Mouse (Mus musculus) kidney, embryonic 15.5 days (tissue): Measurements from ENCODE around the gene Sik1. TPM values are rescaled to one million over a fixed set of nuclear protein-coding genes. Genes with fewer than 3 reads are reported as not detected.
A peak's percentile ranks its signal among the peaks of the same experiment; 100 is the strongest.

Experiments
- ATAC-seq: fragments of 200-750 bp; cut with Nextera tagmentation; replicated peaks from 2 replicates; pipeline ENCODE4 v1.8.0; 2017; ENCODE audit warnings: moderate TSS enrichment; ENCODE audit not compliant: low FRiP score
- H3K27ac ChIP-seq: fragments of 300-500 bp; sonication (generic); 2 replicates; pipeline ENCODE4 v1.5.1; 2015; ENCODE audit warnings: mild to moderate bottlenecking, inconsistent platforms
- H3K27me3 ChIP-seq: fragments of 300-500 bp; sonication (generic); 2 replicates; pipeline ENCODE4 v1.6.1; 2015; ENCODE audit warnings: inconsistent platforms
- H3K36me3 ChIP-seq: fragments of 300-500 bp; sonication (generic); 2 replicates; pipeline ENCODE4 v1.6.1; 2015; ENCODE audit warnings: inconsistent platforms
- H3K4me1 ChIP-seq: fragments of 300-500 bp; sonication (generic); 2 replicates; pipeline ENCODE4 v1.6.1; 2015; ENCODE audit warnings: inconsistent platforms
- H3K4me2 ChIP-seq: fragments of 300-500 bp; sonication (generic); 2 replicates; pipeline ENCODE4 v1.6.1; 2015; ENCODE audit warnings: moderate library complexity, mild to moderate bottlenecking, inconsistent platforms
- H3K4me3 ChIP-seq: fragments of 300-500 bp; sonication (generic); replicated peaks from 2 replicates; pipeline ENCODE4 v1.5.1; 2015; ENCODE audit warnings: mild to moderate bottlenecking, inconsistent platforms
- H3K9ac ChIP-seq: fragments of 300-500 bp; sonication (generic); 2 replicates; pipeline ENCODE4 v1.6.1; 2015; ENCODE audit warnings: mild to moderate bottlenecking, inconsistent platforms
- H3K9me3 ChIP-seq: fragments of 300-500 bp; sonication (generic); replicated peaks from 2 replicates; pipeline ENCODE4 v1.6.1; 2016; ENCODE audit warnings: inconsistent platforms
- WGBS: fragments of 180-500 bp; shearing (Covaris S2); methylation state at CpG from one replicate; pipeline ENCODE4 v1.1.7; 2015; ENCODE audit warnings: mixed read lengths; 5-methylcytosine and 5-hydroxymethylcytosine counted together
- polyA plus RNA-seq: library from polyadenylated mRNA; unstranded; fragments of >200 nt; fragmentation: Nextera tagmentation; extraction: Ambion mirVana; gene quantifications from 2 replicates; pipeline ENCODE4 v1.2.1, GENCODE M21; 2015

Gene Sik1
- polyA plus RNA-seq, 1 experiment from 2014 or later, result 18.5 TPM

GRCm38 (mm10) chr17:31861661-31862060 lies 6.1 kb upstream of the Sik1 start:
- ATAC-seq, result no peak
- Histone ChIP-seq H3K4me2 (no peak overlapping the region), H3K9ac (no peak overlapping the region), H3K9me3 (no peaks in the 10 kb centered on the region), H3K36me3 (no peaks in the 10 kb centered on the region), H3K27me3 (no peaks in the 10 kb centered on the region), H3K27ac (no peak overlapping the region), H3K4me3 (no peak overlapping the region), H3K4me1 (peaks cover 27% of the 10 kb centered on the region)
- WGBS, result 78% methylated on average over 5 of the region's 5 CpGs

GRCm38 (mm10) chr17:31860856-31861255 lies 5.3 kb upstream of the Sik1 start:
- no peak overlapping the region for H3K4me3 ChIP-seq
- H3K27ac ChIP-seq, result no peak overlapping the region
- no peak overlapping the region for H3K9ac ChIP-seq
- H3K9me3 ChIP-seq, result no peaks in the 10 kb centered on the region
- WGBS, result 88% methylated on average over 8 of the region's 8 CpGs
- ATAC-seq, result no peak
- no peak overlapping the region for H3K4me2 ChIP-seq
- no peaks in the 10 kb centered on the region for H3K36me3 ChIP-seq
- peaks cover 34% of the 10 kb centered on the region for H3K4me1 ChIP-seq
- no peaks in the 10 kb centered on the region for H3K27me3 ChIP-seq

GRCm38 (mm10) chr17:31859367-31859766 lies 3.8 kb upstream of the Sik1 start:
- no peaks in the 10 kb centered on the region for H3K36me3 ChIP-seq
- ATAC-seq, result no peak
- WGBS, result 60% methylated on average over 2 of the region's 2 CpGs
- H3K9ac ChIP-seq, result no peak overlapping the region
- no peaks in the 10 kb centered on the region for H3K9me3 ChIP-seq
- peaks cover 27% of the 10 kb centered on the region for H3K4me1 ChIP-seq
- H3K27me3 ChIP-seq, result no peaks in the 10 kb centered on the region
- H3K4me3 ChIP-seq, result no peak overlapping the region
- no peak overlapping the region for H3K27ac ChIP-seq
- no peak overlapping the region for H3K4me2 ChIP-seq

- 89% methylated on average over 2 of the region's 2 CpGs for WGBS
- no peak overlapping the region for H3K4me2 ChIP-seq
- ATAC-seq, result no peak
- no peak overlapping the region for H3K27ac ChIP-seq
- peaks cover 30% of the 10 kb centered on the region for H3K4me1 ChIP-seq
- H3K9me3 ChIP-seq, result no peaks in the 10 kb centered on the region
- H3K4me3 ChIP-seq, result no peak overlapping the region
- H3K9ac ChIP-seq, result no peak overlapping the region
- no peaks in the 10 kb centered on the region for H3K27me3 ChIP-seq
- no peaks in the 10 kb centered on the region for H3K36me3 ChIP-seq
These were observed 3.2 kb upstream of the Sik1 start for GRCm38 (mm10) chr17:31858786-31859185.

- H3K36me3 ChIP-seq, result no peaks in the 10 kb centered on the region
- H3K27ac ChIP-seq, result no peak overlapping the region
- H3K9me3 ChIP-seq, result no peaks in the 10 kb centered on the region
- H3K4me1 ChIP-seq, result peaks cover 39% of the 10 kb centered on the region
- no peak overlapping the region for H3K4me2 ChIP-seq
- no peaks in the 10 kb centered on the region for H3K27me3 ChIP-seq
- H3K9ac ChIP-seq, result no peak overlapping the region
- no peak for ATAC-seq
- no peak overlapping the region for H3K4me3 ChIP-seq
- WGBS, result 87% methylated on average over 3 of the region's 3 CpGs
These were observed 2.4 kb upstream of the Sik1 start for GRCm38 (mm10) chr17:31857903-31858426.

- WGBS, result 55% methylated on average over 4 of the region's 4 CpGs
- peaks cover 45% of the 10 kb centered on the region for H3K4me1 ChIP-seq
- no peak overlapping the region for H3K4me3 ChIP-seq
- no peak overlapping the region for H3K9ac ChIP-seq
- H3K27ac ChIP-seq, result peak overlapping the region; percentile 95
- no peaks in the 10 kb centered on the region for H3K27me3 ChIP-seq
- no peaks in the 10 kb centered on the region for H3K9me3 ChIP-seq
- no peak for ATAC-seq
- 0 out of 2 replicates have a peak overlapping the region, but pooled peaks have one; percentile 81 for H3K4me2 ChIP-seq
- no peaks in the 10 kb centered on the region; the same call in 1 of the 2 replicates for H3K36me3 ChIP-seq
These were observed 1.6 kb upstream of the Sik1 start for GRCm38 (mm10) chr17:31857251-31857650.

- peak overlapping the region; percentile 54; the same call in 1 of the 2 replicates for H3K9ac ChIP-seq
These were observed 1.0 kb upstream of the Sik1 start for GRCm38 (mm10) chr17:31856519-31857160.

GRCm38 (mm10) chr17:31854770-31855596 lies 621 bp downstream of the Sik1 start:
- under 1% methylated on average over 73 of the region's 73 CpGs for WGBS
- H3K27me3 ChIP-seq, result no peaks in the 10 kb centered on the region
- H3K4me2 ChIP-seq, result peak overlapping the region; percentile 81
- H3K36me3 ChIP-seq, result peaks cover 17% of the 10 kb centered on the region
- peaks cover 49% of the 10 kb centered on the region for H3K4me1 ChIP-seq
- H3K27ac ChIP-seq, result peak overlapping the region; percentile 88
- ATAC-seq, result peak; percentile 47
- peak overlapping the region; percentile 98 for H3K4me3 ChIP-seq
- no peaks in the 10 kb centered on the region for H3K9me3 ChIP-seq
- peak overlapping the region; percentile 80 for H3K9ac ChIP-seq

More at GRCm38 (mm10) chr17:31856519-31857160, 1.0 kb upstream of the Sik1 start:
- Histone ChIP-seq H3K4me2 (peak overlapping the region; percentile 81), H3K27ac (peak overlapping the region; percentile 95), H3K4me1 (peaks cover 48% of the 10 kb centered on the region), H3K4me3 (peak overlapping the region; percentile 98), H3K9me3 (no peaks in the 10 kb centered on the region), H3K27me3 (no peaks in the 10 kb centered on the region), H3K36me3 (peaks cover 2% of the 10 kb centered on the region; the same call in 1 of the 2 replicates)
- WGBS, result 6% methylated on average over 17 of the region's 17 CpGs
- ATAC-seq, result peak; percentile 62

- peak overlapping the region; percentile 36 for H3K9ac ChIP-seq
These were observed 2.0 kb downstream of the Sik1 start for GRCm38 (mm10) chr17:31853448-31854188.

GRCm38 (mm10) chr17:31852782-31853447 lies 2.7 kb downstream of the Sik1 start:
- WGBS, result 39% methylated on average over 12 of the region's 12 CpGs
- H3K36me3 ChIP-seq, result peaks cover 38% of the 10 kb centered on the region
- peak overlapping the region; percentile 71 for H3K27ac ChIP-seq
- no peaks in the 10 kb centered on the region for H3K9me3 ChIP-seq
- peaks cover 45% of the 10 kb centered on the region for H3K4me1 ChIP-seq
- H3K4me2 ChIP-seq, result peak overlapping the region; percentile 81
- peak overlapping the region; percentile 98 for H3K4me3 ChIP-seq
- no peak for ATAC-seq
- no peaks in the 10 kb centered on the region for H3K27me3 ChIP-seq
- H3K9ac ChIP-seq, result peak overlapping the region; percentile 33

More at GRCm38 (mm10) chr17:31853448-31854188, 2.0 kb downstream of the Sik1 start:
- H3K36me3 ChIP-seq, result peaks cover 31% of the 10 kb centered on the region
- H3K4me3 ChIP-seq, result peak overlapping the region; percentile 98
- no peak for ATAC-seq
- 34% methylated on average over 17 of the region's 17 CpGs for WGBS
- H3K4me1 ChIP-seq, result peaks cover 49% of the 10 kb centered on the region
- H3K27ac ChIP-seq, result peak overlapping the region; percentile 71
- no peaks in the 10 kb centered on the region for H3K27me3 ChIP-seq
- H3K4me2 ChIP-seq, result peak overlapping the region; percentile 81
- no peaks in the 10 kb centered on the region for H3K9me3 ChIP-seq

GRCm38 (mm10) chr17:31851816-31852476 lies 3.7 kb downstream of the Sik1 start:
- no peak overlapping the region for H3K27ac ChIP-seq
- peaks cover 48% of the 10 kb centered on the region for H3K36me3 ChIP-seq
- H3K4me3 ChIP-seq, result no peak overlapping the region
- peaks cover 35% of the 10 kb centered on the region for H3K4me1 ChIP-seq
- H3K9me3 ChIP-seq, result no peaks in the 10 kb centered on the region
- no peak for ATAC-seq
- 89% methylated on average over 6 of the region's 6 CpGs for WGBS
- peak overlapping the region; percentile 27; the same call in 1 of the 2 replicates for H3K9ac ChIP-seq
- H3K4me2 ChIP-seq, result 0 out of 2 replicates have a peak overlapping the region, but pooled peaks have one; percentile 81
- no peaks in the 10 kb centered on the region for H3K27me3 ChIP-seq
